Mouse (Mus musculus) central nervous system, embryonic 18 days (tissue): ENCODE results near the gene Umod. TPM values are rescaled to one million over a fixed set of nuclear protein-coding genes. Genes with fewer than 3 reads are reported as not detected.

ENCODE experiments used
- polyA plus RNA-seq: library from polyadenylated mRNA; depleted of rRNA; stranded (reverse); fragments of >200 nt; gene quantifications from 2 replicates; pipeline ENCODE4 v1.2.3, GENCODE M21; 2012; rRNA removed

The Umod gene
- not detected in 2 replicates for polyA plus RNA-seq

DNA sequence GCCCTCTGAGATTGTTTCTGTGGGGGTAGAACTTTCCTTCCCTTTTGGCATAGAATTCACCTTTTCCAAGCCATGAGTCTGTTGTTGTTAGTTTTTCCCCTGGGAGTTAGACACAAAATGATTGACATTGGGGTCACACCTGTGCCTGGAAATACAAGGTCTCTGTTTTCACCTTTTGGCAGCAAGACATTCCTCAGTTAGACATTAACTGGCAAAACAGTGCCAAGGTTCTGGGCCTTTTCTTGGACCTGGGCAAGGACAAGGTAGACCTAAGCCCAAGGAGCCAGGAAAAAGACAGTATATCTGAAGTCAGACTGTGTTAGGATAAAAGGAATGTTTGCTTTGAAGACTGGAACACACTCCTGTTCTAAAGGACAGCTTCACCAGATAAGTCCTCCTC is at the start of gene Umod:
Gene Umod, minus strand, starts transcription at position 27 of the 400 bp plus-strand sequence.

DNA sequence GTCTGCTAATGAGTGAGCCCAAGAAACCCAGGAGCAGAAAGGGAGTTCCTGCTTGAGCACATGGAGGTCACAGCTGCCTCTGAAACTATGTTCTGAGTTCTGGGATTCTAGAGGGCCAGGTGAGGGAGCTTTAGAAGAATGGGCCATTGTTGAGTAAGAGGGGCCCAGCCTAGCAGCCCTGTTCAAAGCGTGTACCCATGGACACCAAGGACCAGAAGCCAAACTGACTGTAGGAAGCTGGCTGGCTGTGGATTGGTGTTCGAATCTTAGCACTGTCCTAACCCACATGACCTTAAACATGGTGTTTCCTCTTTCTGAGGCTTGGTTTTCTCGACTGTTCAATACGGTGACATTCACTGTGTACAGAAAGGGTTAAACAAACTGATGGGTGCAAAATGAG is 44.3 kb upstream of the Umod start, which contains the start of gene Pdilt:
Gene Pdilt, minus strand, starts transcription at position 101 of the 400 bp plus-strand sequence.

DNA sequence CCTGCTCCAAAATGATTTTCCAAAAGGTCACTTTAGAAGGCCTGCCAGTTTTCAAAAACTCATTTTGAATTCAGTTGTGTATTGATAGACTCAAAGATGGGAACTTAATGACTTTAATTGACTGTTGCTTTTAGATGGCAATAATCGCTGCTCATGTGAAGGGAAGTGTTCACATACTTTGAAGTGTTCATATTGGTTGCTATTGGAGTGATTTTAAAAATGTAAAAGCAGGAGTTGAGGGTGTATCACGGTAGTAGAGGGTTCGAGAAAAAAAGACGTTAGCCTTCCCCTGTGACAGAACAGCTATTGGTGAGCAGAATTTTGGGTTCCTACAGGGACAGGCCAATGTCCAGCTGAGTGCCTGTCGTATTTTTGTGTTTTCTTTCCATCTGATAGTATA is 40.1 kb upstream of the Umod start, which contains the start of gene Acsm5:
Gene Acsm5, plus strand, starts transcription at position 301 of the 400 bp plus-strand sequence.

DNA sequence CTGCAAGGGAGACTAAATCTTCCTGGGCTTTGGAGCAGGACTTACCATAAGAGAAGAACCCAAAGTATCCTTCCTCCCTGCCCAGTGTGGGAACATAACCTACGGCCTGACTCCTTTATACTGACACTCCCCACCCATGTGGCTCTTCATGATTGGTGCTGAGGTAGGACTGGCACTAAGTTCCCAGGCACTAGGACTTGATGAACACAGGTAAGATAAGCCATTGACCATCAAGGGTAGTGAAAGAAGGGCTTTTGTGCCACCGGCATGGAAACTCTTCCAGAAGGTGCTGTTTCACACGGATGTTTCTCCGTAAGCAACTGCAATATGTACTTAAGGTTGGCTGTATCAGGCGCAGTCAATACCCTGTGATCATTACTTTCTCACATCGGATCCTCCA is 19.9 kb downstream of the Umod start, which contains the start of gene Gp2:
Gene Gp2, minus strand, starts transcription at position 101 of the 400 bp plus-strand sequence.

Other genes starting within 250 kb of the Umod start
- 0.03 TPM in 1 of 2 replicates, not detected in the other for gene Gp2, start 20.0 kb downstream of the Umod start, polyA plus RNA-seq
- 0.04 and 0.08 TPM in 2 replicates for gene Acsm5, start 40.2 kb upstream of the Umod start, polyA plus RNA-seq
- gene Pdilt, start 44.2 kb upstream of the Umod start, polyA plus RNA-seq = 0.03 TPM in 1 of 2 replicates, not detected in the other
- gene Acsm2, start 75.1 kb upstream of the Umod start, polyA plus RNA-seq = not detected in 2 replicates
- 0.04 TPM in 1 of 2 replicates, not detected in the other for gene Acsm1, start 127.7 kb upstream of the Umod start, polyA plus RNA-seq
- 0.06 TPM in 1 of 2 replicates, not detected in the other for gene Acsm4, start 210.7 kb upstream of the Umod start, polyA plus RNA-seq
- gene Thumpd1, start 241.5 kb upstream of the Umod start, polyA plus RNA-seq = 52.3 and 52.6 TPM in 2 replicates